Mouse (Mus musculus) neural tube, embryonic 15.5 days (tissue): ENCODE measurements at regions not wholly inside any gene's neighbourhood (a gene's known extent, or its start where the extent isn't known, plus 50 kb on each side); places are given as distances from the start of the nearest gene placed in this dataset.

ENCODE experiments used
- ATAC-seq: fragments of 200-750 bp; cut with Nextera tagmentation; 2 replicates; pipeline ENCODE4 v1.8.0; 2017; ENCODE audit warnings: mild to moderate bottlenecking, moderate TSS enrichment, moderate library complexity; ENCODE audit not compliant: low FRiP score
- H3K27ac ChIP-seq: fragments of 300-500 bp; sonication (generic); replicated peaks from 2 replicates; pipeline ENCODE4 v1.5.1; 2015; ENCODE audit warnings: mild to moderate bottlenecking, inconsistent platforms
- H3K27me3 ChIP-seq: fragments of 300-500 bp; sonication (generic); replicated peaks from 2 replicates; pipeline ENCODE4 v1.6.1; 2015; ENCODE audit warnings: inconsistent platforms
- H3K36me3 ChIP-seq: fragments of 300-500 bp; sonication (generic); 2 replicates; pipeline ENCODE4 v1.6.1; 2015; ENCODE audit warnings: inconsistent platforms
- H3K4me1 ChIP-seq: fragments of 300-500 bp; sonication (generic); 2 replicates; pipeline ENCODE4 v1.6.1; 2015; ENCODE audit warnings: inconsistent platforms
- H3K4me2 ChIP-seq: fragments of 300-500 bp; sonication (generic); 2 replicates; pipeline ENCODE4 v1.6.1; 2015; ENCODE audit warnings: inconsistent platforms, mild to moderate bottlenecking, moderate library complexity
- H3K4me3 ChIP-seq: fragments of 300-500 bp; sonication (generic); replicated peaks from 2 replicates; pipeline ENCODE4 v1.5.1; 2015; ENCODE audit warnings: mild to moderate bottlenecking, inconsistent platforms
- H3K9ac ChIP-seq: fragments of 300-500 bp; sonication (generic); replicated peaks from 2 replicates; pipeline ENCODE4 v1.6.1; 2015; ENCODE audit warnings: mild to moderate bottlenecking, inconsistent platforms
- H3K9me3 ChIP-seq: fragments of 300-500 bp; sonication (generic); replicated peaks from 2 replicates; pipeline ENCODE4 v1.6.1; 2016; ENCODE audit warnings: inconsistent platforms
- WGBS: fragments of 180-500 bp; shearing (Covaris S2); methylation state at CpG from one replicate; pipeline ENCODE4 v1.1.7; 2015; ENCODE audit warnings: mixed read lengths; 5-methylcytosine and 5-hydroxymethylcytosine counted together

DNA sequence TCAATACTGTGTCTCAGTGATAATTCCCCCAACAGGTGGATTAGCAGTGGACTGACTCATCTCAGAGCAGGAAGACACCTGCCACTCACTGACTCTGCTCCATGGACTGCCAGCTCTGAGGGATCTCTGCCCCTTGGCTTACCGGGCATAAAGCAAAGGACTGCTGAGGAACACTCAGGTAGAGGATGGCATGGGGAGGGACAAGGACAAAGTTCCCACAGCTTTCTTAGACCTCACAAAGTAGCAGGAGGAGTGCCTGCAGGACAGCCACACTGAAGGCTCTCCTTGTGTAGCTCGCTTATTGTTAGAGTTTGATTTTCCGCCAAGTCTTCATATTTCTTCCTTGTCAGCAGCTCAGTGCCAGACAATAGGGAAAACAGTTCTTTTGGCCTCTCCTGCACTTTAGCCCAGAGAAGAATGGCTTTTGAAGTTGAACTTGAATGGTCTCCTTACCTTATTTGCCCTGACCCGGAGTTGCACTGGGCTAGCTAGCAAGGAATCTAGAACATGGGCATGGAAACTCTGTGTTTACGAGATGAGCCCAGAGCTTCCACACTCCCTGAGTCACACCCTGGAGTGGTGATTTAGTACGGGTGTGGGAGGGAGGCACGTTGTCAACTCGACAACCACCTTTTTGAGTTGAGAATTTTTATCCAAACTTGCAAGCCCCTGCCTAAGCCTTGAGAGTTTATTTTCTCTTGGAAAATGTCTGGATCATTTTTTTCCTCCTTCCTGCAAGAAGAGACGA is 331.4 kb downstream of the Cog6 start:
- no peak for ATAC-seq
- H3K27me3 ChIP-seq = peaks cover 12% of the 10 kb centered on the region
- H3K4me3 ChIP-seq = no peak overlapping the region
- no peaks in the 10 kb centered on the region for H3K9me3 ChIP-seq
- H3K27ac ChIP-seq = no peak overlapping the region
- no peak overlapping the region for H3K4me2 ChIP-seq
- WGBS = 33% methylated on average over 9 of the region's 9 CpGs
- peaks cover 7% of the 10 kb centered on the region; the same call in 1 of the 2 replicates for H3K4me1 ChIP-seq
- no peak overlapping the region for H3K9ac ChIP-seq
- no peaks in the 10 kb centered on the region for H3K36me3 ChIP-seq

GRCm38 (mm10) chr3:52680824-52681388 is 336.1 kb downstream of the Cog6 start:
- Histone ChIP-seq H3K4me1 (peaks cover 7% of the 10 kb centered on the region; the same call in 1 of the 2 replicates), H3K27ac (no peak overlapping the region), H3K4me2 (no peak overlapping the region), H3K9me3 (peaks cover 3% of the 10 kb centered on the region; the same call in 1 of the 2 replicates), H3K27me3 (peaks cover 13% of the 10 kb centered on the region), H3K9ac (no peak overlapping the region), H3K36me3 (no peaks in the 10 kb centered on the region), H3K4me3 (no peak overlapping the region)
- WGBS = 53% methylated on average over 3 of the region's 3 CpGs
- ATAC-seq = no peak

GRCm38 (mm10) chr3:52676886-52677670 is 340.0 kb downstream of the Cog6 start:
- peak; percentile 53 for ATAC-seq
- Histone ChIP-seq H3K27ac (no peak overlapping the region), H3K4me1 (peaks cover 4% of the 10 kb centered on the region; the same call in 1 of the 2 replicates), H3K9ac (no peak overlapping the region), H3K27me3 (peaks cover 15% of the 10 kb centered on the region), H3K36me3 (no peaks in the 10 kb centered on the region), H3K9me3 (peaks cover 3% of the 10 kb centered on the region; the same call in 1 of the 2 replicates), H3K4me2 (no peak overlapping the region), H3K4me3 (no peak overlapping the region)
- 70% methylated on average over 14 of the region's 14 CpGs for WGBS

- Histone ChIP-seq H3K4me1 (0 out of 2 replicates have a peak, but pooled peaks cover 8% of the 10 kb centered on the region), H3K9ac (no peak overlapping the region), H3K36me3 (no peaks in the 10 kb centered on the region), H3K4me2 (no peak overlapping the region), H3K27me3 (peaks cover 13% of the 10 kb centered on the region), H3K4me3 (no peak overlapping the region), H3K27ac (no peak overlapping the region), H3K9me3 (no peaks in the 10 kb centered on the region)
- no peak for ATAC-seq
- WGBS = 98% methylated on average over 8 of the region's 8 CpGs
Observed at GRCm38 (mm10) chr3:52670628-52671028, 346.4 kb downstream of the Cog6 start.

- Histone ChIP-seq H3K27ac (no peak overlapping the region; the same call in 1 of the 2 replicates), H3K36me3 (no peaks in the 10 kb centered on the region), H3K4me1 (peaks cover 14% of the 10 kb centered on the region), H3K4me2 (no peak overlapping the region), H3K27me3 (peaks cover 3% of the 10 kb centered on the region; the same call in 1 of the 2 replicates), H3K9me3 (no peaks in the 10 kb centered on the region), H3K9ac (no peak overlapping the region), H3K4me3 (no peak overlapping the region)
- peak; percentile 70; the same call in 1 of the 2 replicates for ATAC-seq
- WGBS = 52% methylated on average over 5 of the region's 5 CpGs
Observed at GRCm38 (mm10) chr3:52663161-52663602, 353.9 kb downstream of the Cog6 start.

DNA sequence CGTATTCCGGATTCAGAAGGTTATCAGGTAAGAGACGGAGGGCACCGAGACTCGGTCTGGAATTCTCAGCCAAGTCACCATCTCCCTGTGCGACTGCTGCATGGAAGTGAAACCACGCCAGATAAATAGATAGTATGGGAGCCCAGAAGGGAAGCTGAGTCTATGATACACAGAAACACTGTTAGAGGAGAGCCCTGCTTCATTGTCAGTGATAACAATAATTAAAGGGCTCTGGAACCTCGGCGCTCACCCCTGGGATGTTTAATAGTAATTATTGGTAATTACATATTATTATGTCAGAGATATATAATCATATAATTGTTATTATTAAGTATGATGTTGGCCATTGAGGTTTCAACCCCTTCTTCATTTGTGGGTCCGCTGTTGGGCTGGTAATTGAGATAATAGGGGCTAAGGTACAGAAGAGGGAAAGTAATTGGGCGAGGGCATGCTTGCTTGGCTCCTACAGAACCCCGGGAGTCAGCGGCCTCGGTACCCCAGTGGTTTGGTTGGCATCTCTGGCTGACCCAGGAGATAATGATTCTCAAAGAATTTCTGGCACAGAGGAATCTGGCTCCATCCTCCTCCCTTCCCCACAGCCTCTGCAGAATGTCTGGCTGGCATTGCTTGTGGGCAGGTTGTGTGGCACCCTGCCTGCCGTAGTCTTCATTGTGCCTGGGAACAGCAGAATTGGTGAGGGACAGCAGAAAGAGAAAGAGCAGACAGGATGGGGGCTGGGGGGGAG is 354.7 kb downstream of the Cog6 start:
- peak; percentile 35; the same call in 1 of the 2 replicates for ATAC-seq

GRCm38 (mm10) chr3:52653006-52653405 is 364.0 kb downstream of the Cog6 start:
- no peaks in the 10 kb centered on the region for H3K9me3 ChIP-seq
- no peak overlapping the region for H3K4me3 ChIP-seq
- H3K27ac ChIP-seq = no peak overlapping the region
- H3K4me2 ChIP-seq = no peak overlapping the region
- WGBS = 86% methylated on average over 5 of the region's 5 CpGs
- no peaks in the 10 kb centered on the region for H3K4me1 ChIP-seq
- no peak for ATAC-seq
- H3K27me3 ChIP-seq = no peaks in the 10 kb centered on the region
- no peaks in the 10 kb centered on the region for H3K36me3 ChIP-seq
- no peak overlapping the region for H3K9ac ChIP-seq

More for the DNA sequence above, 354.7 kb downstream of the Cog6 start:
- Histone ChIP-seq H3K27ac (no peak overlapping the region), H3K9ac (no peak overlapping the region), H3K4me1 (peaks cover 11% of the 10 kb centered on the region), H3K27me3 (peaks cover 3% of the 10 kb centered on the region; the same call in 1 of the 2 replicates), H3K4me3 (no peak overlapping the region), H3K36me3 (no peaks in the 10 kb centered on the region), H3K4me2 (no peak overlapping the region), H3K9me3 (no peaks in the 10 kb centered on the region)
- WGBS = 86% methylated on average over 15 of the region's 15 CpGs

DNA sequence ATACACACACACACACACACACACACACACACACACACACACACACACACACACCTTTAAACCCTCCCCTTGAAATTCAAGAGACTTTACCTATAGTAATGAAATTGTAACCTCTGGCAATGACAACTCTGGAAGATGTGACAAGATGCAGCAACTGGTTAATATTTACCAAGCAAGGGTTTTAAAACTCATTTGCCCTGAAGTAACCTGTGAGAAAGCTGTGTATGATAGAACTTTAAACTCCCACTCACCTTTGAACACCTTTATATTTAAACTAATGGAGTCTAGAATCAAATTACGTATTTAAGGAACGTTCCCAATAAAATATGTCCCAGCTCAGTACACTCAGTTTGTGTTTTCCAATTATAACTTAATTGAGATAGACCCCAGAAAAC is 364.6 kb downstream of the Cog6 start:
- Histone ChIP-seq H3K27ac (no peak overlapping the region), H3K4me1 (no peaks in the 10 kb centered on the region), H3K27me3 (no peaks in the 10 kb centered on the region), H3K4me2 (no peak overlapping the region), H3K9me3 (no peaks in the 10 kb centered on the region), H3K36me3 (no peaks in the 10 kb centered on the region), H3K4me3 (no peak overlapping the region), H3K9ac (no peak overlapping the region)
- WGBS = 91% methylated on average over 2 of the region's 2 CpGs
- ATAC-seq = no peak

- Histone ChIP-seq H3K4me2 (no peak overlapping the region), H3K27me3 (no peaks in the 10 kb centered on the region; the same call in 1 of the 2 replicates), H3K4me3 (no peak overlapping the region), H3K27ac (no peak overlapping the region), H3K9ac (no peak overlapping the region), H3K4me1 (no peaks in the 10 kb centered on the region), H3K36me3 (no peaks in the 10 kb centered on the region), H3K9me3 (no peaks in the 10 kb centered on the region)
- ATAC-seq = no peak
- 78% methylated on average over 7 of the region's 7 CpGs for WGBS
Observed at GRCm38 (mm10) chr3:52651862-52652475, 365.1 kb downstream of the Cog6 start.

GRCm38 (mm10) chr3:52650071-52650470 is 367.0 kb downstream of the Cog6 start:
- H3K4me1 ChIP-seq = peaks cover 2% of the 10 kb centered on the region; the same call in 1 of the 2 replicates
- H3K4me2 ChIP-seq = no peak overlapping the region
- H3K36me3 ChIP-seq = no peaks in the 10 kb centered on the region
- ATAC-seq = no peak
- H3K27me3 ChIP-seq = no peaks in the 10 kb centered on the region; the same call in 1 of the 2 replicates
- H3K4me3 ChIP-seq = no peak overlapping the region
- WGBS = 90% methylated on average over 3 of the region's 3 CpGs
- no peak overlapping the region for H3K27ac ChIP-seq
- H3K9ac ChIP-seq = no peak overlapping the region
- H3K9me3 ChIP-seq = no peaks in the 10 kb centered on the region
